Mouse (Mus musculus) G1E-ER4 (cell line): ENCODE measurements around the gene Slc10a1. TPM values are rescaled to one million over a fixed set of nuclear protein-coding genes. Genes with fewer than 3 reads are reported as not detected.

Experiments
- GATA1 ChIP-seq: IDR thresholded peaks from one replicate; pipeline ENCODE4 v1.8.0; 2012; ENCODE audit warnings: low read length, inconsistent platforms
- polyA plus RNA-seq: library from polyadenylated mRNA; stranded (reverse); fragments of >175 nt; gene quantifications from 2 replicates; pipeline ENCODE4 v1.2.3, GENCODE M21; 2012

Gene Slc10a1
- polyA plus RNA-seq, 1 experiment: not detected

GRCm38 (mm10) chr12:80909631-80910030, 58.9 kb downstream of the Slc10a1 start:
- TF ChIP-seq GATA1: no peak

Other genes starting within 250 kb of the Slc10a1 start
- not detected in 2 replicates for gene Ccdc177, start 208.0 kb downstream of the Slc10a1 start, polyA plus RNA-seq
- gene Susd6, start 178.2 kb downstream of the Slc10a1 start, polyA plus RNA-seq: 22.0 and 22.1 TPM in 2 replicates
- gene Srsf5, start 23.2 kb downstream of the Slc10a1 start, polyA plus RNA-seq: 72.1 and 175 TPM in 2 replicates
- gene Smoc1, start 58.1 kb upstream of the Slc10a1 start, polyA plus RNA-seq: 6.2 and 7.7 TPM in 2 replicates